Mouse (Mus musculus) CH12.LX (cell line): ENCODE measurements around the gene Fam222a.

ENCODE experiments used
- CTCF ChIP-seq, 2 experiments: IDR thresholded peaks in 1 of 2; conservative IDR thresholded peaks in 1 of 2; 2 replicates each; pipeline ENCODE4 v1.5.1; 2011 to 2012; ENCODE audit warnings: low read depth in 2 of 2, low read length in 2 of 2, improper control_type of control experiment in 1 of 2, inconsistent platforms in 1 of 2, mild to moderate bottlenecking in 1 of 2, moderate library complexity in 1 of 2
- EP300 ChIP-seq: IDR thresholded peaks from 2 replicates; pipeline ENCODE4 v1.6.1; 2011; ENCODE audit warnings: low read length, improper control_type of control experiment
- KAT2A ChIP-seq: IDR thresholded peaks from 2 replicates; pipeline ENCODE4 v1.6.1; 2012; ENCODE audit warnings: low read length, improper control_type of control experiment, inconsistent platforms; ENCODE audit not compliant: insufficient replicate concordance
- MAZ ChIP-seq: IDR thresholded peaks from 2 replicates; pipeline ENCODE4 v1.6.1; 2012; ENCODE audit warnings: low read depth, mild to moderate bottlenecking, inconsistent platforms, low read length, improper control_type of control experiment, moderate library complexity
- POLR2A ChIP-seq: IDR thresholded peaks from 2 replicates; pipeline ENCODE4 v1.6.1; 2011; ENCODE audit warnings: low read depth, mild to moderate bottlenecking, improper control_type of control experiment, low read length

DNA sequence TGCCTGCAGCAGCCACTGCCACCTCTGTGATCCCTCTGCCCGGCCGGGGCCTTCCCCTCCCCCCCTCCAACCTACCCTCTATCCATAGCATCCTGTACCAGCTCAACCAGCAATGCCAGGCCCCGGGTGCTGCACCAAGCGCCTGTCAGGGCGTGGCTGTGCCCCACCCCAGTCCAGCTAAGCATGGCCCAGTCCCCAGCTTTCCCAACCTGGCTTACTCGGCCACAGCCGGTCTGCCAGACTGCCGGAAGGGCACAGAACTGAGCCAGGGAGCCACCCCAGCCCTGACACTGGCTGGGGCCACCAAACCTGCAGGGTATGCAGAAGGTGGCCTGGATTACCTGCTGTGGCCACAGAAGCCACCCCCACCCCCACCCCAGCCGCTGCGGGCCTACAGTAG lies 43.4 kb downstream of the Fam222a start:
- TF ChIP-seq CTCF (conservative IDR thresholded peaks at IDR 0.05 in 1 of 2, IDR thresholded peaks at IDR 0.05 in 1 of 2; ENCODE audit: low read depth in 2 of 2, low read length in 2 of 2), result no peak
- TF ChIP-seq MAZ, result no peak
- TF ChIP-seq EP300, result no peak
- TF ChIP-seq KAT2A, result no peak
- TF ChIP-seq POLR2A, result no peak
